Mouse (Mus musculus): ENCODE results near the gene Megf6.

Megf6 gene

GRCm38 (mm10) chr4:154211459-154211858 lies 40.9 kb downstream of the Megf6 start:
- no peak for DNase-seq (ENCODE audit: low read depth, low spot score)

DNA sequence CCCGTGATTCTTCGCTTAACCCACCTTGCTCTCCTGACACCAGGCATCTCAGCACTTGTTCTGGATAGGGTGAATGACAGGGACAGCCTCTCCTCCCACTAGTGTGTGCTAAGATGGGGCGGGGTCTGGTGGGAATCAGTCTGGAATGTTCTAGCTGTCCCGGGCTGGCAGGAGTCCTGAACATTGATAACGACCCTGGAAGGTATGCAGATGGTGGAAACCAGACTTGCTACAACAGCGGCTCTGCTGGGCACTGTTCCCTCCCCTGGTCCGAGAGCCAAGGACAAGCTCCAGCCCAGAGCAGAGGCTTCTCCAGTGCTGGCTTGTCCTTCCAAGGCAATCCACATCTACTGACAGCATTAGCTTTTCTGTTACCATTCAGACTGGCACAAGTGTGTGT lies 43.1 kb downstream of the Megf6 start:
- DNase-seq (ENCODE audit: low read depth, low spot score), result no peak

GRCm38 (mm10) chr4:154214075-154214474 lies 43.5 kb downstream of the Megf6 start:
- no peak for DNase-seq (ENCODE audit: low read depth, low spot score)

DNA sequence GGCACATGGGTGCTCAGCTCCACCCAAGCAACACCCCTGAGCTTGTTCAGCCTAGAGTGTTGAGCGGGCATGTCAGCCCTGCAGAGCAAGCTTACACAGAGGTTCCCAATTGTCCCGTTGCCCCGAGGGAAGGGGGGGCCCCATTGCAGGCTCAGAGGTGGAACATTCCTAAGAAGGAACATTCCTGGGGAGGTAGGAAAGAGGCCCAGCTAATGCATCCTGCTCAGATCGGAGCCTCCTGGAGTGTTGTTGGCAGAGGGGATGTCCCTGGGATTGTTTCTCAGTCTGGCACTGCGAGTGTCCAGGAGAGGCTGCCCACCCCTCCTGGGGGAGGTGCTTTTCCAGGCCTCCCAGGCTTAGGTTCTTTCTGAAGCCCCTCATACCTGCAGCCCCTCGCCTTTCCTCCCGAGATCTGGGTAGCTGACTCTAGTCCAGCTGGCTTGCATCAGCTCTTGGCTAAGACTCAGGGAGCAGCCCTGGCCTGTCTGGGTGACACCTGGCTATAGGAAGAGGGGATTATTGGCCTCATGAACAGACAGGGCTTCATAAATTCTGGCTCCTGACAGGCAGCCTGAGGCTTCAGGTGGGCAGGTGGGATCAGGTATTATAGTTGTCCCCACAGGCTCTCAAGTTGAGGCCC lies 47.3 kb downstream of the Megf6 start:
- DNase-seq (ENCODE audit: low read depth, low spot score), result peak; percentile 25

DNA sequence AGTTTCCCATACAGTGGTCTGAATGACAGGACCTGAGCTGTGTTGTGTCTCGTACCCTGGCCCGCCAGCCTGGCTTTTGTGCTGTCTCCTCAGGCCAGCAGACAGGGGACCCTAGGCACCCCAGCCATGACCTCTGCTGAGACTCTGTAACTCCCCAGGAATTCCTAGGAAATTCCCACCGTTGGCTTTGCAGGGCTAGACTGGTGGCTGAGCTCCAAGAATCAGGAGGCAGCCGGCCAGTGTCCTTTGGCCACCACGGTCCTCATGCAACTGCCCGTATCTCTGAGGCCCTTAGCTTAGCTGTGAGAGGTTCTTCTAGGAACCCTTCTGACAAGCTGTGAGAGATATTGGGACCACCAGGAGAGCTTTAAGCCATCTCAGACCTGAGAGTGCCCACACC lies 52.2 kb downstream of the Megf6 start:
- no peak for DNase-seq (ENCODE audit: low read depth, low spot score)

DNA sequence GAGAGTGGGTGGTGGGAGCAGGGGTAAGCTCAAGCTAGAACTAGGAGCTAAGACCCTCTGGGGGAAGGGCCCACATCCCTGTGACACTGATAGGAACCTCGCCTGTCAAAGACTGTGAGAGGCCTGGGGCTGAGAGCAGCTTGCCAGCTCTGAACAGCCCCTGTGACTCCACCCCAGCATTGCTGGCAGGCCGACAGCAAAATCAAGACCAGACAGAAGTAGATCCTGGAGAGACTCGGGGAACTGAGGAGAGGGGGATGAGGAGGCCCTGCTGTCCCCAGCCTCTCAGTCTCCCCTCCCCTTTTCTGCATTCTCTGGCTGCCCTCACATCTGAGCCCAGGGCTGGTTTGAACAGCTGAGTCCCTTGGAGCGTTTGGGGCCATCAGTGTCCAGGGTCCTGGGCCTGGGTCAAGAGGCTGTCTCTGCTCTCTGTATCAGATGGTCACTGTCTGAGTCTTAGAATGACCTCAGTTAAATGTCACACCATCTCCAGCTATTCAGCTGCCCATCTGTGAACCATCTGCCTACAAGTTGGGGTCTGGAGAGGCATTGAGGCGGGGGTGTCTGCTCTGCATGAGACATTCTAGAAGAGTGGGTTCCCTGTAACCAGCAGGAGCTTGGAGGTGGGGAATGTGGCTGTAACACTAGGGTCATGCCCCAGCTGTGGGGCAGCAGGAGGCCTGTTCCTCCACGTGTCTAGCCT lies 53.9 kb downstream of the Megf6 start:
- no peak for DNase-seq (ENCODE audit: low read depth, low spot score)

DNA sequence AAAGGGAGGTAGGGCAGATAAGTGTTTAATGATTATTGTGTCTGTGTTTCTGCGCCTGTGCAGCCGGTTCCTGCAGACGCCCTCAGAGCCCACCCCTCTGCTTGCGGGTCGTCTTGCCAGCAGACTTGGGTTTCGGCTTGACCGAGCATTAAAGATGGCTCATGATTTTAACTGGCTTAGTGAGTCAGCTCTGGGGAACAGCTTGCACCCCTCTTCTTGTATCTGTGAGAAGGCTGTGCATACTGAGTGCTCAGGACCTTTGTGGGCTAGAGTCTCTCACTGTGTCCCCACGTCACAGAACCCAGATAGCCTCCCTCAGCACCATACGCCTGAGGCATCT lies 54.4 kb downstream of the Megf6 start:
- no peak for DNase-seq (ENCODE audit: low read depth, low spot score)

DNA sequence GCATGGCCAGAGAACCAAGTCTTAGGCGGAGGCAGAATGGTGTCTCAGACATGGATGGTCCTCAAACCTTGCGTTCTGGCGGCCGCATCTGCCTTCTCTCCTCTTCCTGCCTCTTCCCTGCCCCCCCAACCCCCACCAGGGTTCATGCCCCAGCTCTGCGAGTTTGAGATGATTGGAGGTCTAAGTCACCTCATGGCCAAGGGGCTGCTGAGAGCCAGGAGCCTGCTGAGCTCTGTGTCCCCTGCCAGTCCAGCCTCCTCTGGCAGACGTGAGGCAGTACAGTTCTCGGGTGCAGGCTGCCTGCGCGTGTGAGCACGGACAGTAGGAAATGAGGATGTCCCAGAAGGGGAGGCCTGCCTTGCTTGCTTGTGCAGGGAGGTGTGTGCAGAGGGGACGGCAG lies 56.1 kb downstream of the Megf6 start:
- no peak for DNase-seq (ENCODE audit: low read depth, low spot score)

DNA sequence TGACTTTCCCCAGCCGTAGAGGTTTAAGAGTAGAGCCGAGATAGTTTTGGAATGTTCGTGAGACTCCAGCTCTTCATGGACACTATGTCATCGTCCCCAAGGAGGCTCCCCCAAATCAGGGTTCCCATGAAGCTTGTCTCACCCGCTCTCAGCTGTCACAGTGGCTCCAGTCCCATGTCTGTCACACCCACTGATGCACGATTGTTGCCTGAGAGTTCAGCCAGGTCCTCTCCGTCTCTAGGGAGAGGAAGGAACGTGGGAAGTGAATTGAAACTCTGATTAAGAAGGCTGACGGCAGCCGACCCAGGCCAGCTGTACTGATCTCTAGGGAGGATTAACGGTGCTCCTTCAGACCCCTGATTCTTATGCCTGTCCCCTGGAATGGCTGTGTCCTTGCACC lies 57.8 kb downstream of the Megf6 start:
- DNase-seq (ENCODE audit: low read depth, low spot score), result no peak

DNA sequence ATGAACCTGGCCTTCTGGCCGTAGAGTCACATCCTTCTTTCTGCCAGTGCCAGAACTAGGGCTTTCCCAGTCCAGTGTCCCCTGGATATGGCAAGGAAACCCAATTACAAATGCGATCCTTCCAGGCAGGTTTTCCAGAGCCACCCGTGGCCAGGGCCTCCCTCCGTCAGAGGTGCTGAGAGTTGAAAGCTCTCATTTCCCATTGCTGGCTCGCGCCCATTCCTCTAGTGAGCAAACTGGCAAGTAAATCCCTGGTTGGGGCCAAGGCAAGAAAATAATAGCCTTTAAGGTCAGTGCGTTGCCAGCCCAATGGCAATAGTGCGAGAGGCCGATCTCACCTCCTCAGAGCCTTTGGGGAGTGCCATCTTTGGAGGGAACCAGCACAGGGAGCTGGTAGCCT lies 59.0 kb downstream of the Megf6 start:
- DNase-seq (ENCODE audit: low read depth, low spot score), result no peak

DNA sequence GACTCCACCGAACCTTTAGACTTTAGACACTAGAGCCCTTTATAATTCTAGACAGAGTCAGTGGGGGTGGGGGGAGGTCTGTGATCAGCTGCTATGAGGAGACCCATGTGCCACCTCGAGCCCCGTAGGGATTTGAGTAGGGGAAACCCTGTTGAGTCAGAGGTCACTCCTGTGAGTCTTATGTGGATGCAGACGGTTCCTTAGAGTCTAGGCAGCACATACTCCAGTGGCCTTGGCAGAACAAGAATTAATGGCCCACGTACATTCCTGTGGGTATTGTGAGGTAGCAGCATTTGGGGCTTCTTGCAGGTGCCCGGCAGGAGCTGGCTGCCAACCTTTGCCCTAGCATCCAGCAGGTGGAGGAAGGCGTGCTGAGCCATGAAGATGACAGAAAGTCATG lies 60.9 kb downstream of the Megf6 start:
- no peak for DNase-seq (ENCODE audit: low read depth, low spot score)

GRCm38 (mm10) chr4:154232295-154232694 lies 61.8 kb downstream of the Megf6 start:
- DNase-seq (ENCODE audit: low read depth, low spot score), result peak; percentile 42

GRCm38 (mm10) chr4:154236001-154236400 lies 65.5 kb downstream of the Megf6 start:
- no peak for DNase-seq (ENCODE audit: low read depth, low spot score)

DNA sequence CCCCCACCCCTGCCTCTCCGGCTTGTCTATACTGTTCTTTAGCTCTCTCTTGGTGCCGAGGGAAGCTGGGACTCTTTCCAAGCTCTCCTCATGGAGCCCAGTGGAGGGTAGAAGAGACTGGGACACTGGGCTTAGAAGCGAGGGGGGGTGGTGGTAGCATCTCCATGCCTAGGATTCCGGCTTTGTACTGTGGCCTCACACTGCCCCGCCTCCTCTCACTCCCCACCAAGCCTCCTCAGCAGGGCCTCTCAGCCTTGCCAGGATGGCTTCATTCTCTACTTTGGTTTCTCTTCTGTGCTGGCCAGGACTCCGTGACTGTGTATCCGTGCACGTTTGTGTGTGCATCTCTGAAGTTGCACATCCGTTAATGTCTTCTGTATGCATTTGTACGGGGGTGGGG lies 66.4 kb downstream of the Megf6 start:
- no peak for DNase-seq (ENCODE audit: low read depth, low spot score)

- peak; percentile 52 for DNase-seq (ENCODE audit: low read depth, low spot score)
Observed at GRCm38 (mm10) chr4:154237306-154237705, 66.8 kb downstream of the Megf6 start.

- DNase-seq (ENCODE audit: low read depth, low spot score), result no peak
Observed at GRCm38 (mm10) chr4:154239199-154239598, 68.7 kb downstream of the Megf6 start.

DNA sequence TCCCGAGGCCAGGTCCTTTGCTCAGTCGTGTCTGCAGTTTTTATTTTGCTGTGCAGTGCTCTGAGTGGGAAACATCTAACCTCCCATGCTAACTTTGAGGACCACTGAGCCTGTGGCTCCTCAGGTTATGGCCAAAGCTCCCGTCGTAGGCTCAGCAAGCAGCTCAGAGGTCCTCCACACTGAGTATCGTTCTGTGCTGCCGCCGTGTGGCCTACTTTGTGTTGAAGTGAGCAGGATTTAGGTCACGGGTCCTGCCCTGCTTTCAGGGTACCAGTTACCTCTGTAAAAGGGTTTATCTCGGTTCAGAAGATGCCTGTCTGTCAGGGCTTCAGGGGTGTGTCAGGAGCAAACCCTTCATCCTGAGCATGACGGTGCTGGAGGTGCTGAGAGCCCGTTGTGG lies 70.1 kb downstream of the Megf6 start:
- no peak for DNase-seq (ENCODE audit: low read depth, low spot score)

DNA sequence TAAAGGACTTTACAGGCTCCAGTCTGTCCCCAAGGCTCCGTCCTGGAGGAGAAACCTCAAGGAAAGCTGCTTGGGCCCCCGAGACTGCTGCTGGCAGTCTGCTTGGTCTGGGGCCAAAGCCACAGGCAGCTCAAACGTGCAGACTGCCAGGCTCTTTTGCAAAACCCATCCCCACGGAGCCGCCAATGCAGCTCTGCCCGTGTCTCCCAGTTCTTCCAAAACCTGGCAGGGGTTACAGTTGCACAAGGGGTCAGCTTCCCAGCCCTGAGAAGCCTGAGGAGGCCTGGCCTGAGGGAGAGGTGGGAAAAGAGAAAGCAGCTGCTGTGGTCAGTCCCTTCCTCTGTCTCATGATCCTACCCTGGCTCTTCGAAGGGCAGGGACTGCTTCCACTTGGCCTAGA lies 74.8 kb downstream of the Megf6 start:
- no peak for DNase-seq (ENCODE audit: low read depth, low spot score)

- peak; percentile 93 for DNase-seq (ENCODE audit: low read depth, low spot score)
Observed at GRCm38 (mm10) chr4:154246115-154247040, 75.8 kb downstream of the Megf6 start.

GRCm38 (mm10) chr4:154247207-154248091 lies 76.9 kb downstream of the Megf6 start:
- DNase-seq (ENCODE audit: low read depth, low spot score), result peak; percentile 40

DNA sequence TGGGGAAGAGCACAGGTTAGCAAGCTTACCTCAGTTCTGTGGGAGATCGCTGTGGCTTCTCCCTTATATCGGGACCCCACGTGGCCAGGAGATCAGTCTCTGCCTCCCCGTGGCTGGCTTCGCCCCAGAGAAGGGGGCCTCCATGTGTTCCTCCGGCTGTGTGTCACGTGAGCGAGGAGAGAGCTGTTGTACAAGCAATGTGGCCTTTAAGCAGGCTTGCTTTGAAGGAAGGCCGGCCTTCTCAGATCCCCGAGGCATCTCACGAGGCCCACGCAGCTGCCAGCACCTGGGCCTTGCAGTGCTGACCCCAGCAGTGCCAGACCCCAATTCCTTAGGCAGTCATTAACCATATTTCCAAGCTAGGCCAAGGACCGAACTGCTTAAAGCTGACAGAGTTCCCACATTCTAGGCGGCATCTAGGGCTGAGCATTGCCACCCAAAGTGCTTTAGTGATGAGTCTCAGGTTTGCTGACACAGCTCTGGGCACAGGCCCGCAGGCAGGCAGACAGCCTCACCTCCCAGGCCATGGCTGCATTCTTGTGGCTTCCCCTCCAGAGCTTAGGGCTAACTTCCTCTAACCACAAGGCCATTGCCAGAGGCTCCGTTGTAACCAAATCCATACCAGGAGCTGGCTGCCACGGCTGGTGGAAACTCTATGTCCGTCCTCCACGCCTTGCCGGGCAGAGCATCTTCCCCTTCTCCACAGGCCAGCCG lies 77.7 kb downstream of the Megf6 start:
- no peak for DNase-seq (ENCODE audit: low read depth, low spot score)
